Mouse (Mus musculus): Measurements from ENCODE around the gene Esrrg. TPM values are rescaled to one million over a fixed set of nuclear protein-coding genes. Genes with fewer than 3 reads are reported as not detected.

The Esrrg gene
- polyA plus RNA-seq, 1 experiment: 13.9 TPM

DNA sequence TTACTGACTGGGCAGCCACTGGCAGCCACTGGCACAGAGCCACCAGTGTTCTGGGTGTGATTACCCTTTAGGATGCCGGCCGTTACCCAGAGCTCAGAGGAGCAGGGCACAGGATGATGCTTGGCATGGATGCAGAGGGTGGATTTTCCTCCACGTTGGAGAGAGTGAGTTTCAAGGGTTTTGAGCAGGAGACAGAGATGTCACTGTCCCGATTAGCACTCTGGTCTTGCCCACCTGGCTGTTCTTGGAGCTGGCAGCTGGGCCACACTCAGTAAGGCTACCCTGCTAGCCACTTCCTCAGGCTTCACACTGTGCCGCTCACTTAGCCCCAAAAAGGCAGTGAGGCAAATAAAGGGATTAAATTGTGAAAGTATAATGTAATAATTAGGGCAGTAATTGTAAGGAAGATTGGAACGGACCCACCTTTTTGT is 438.1 kb downstream of the Esrrg start:
- no peak for DNase-seq (ENCODE audit: extremely low spot score in 1 of 2, low spot score in 1 of 2)

DNA sequence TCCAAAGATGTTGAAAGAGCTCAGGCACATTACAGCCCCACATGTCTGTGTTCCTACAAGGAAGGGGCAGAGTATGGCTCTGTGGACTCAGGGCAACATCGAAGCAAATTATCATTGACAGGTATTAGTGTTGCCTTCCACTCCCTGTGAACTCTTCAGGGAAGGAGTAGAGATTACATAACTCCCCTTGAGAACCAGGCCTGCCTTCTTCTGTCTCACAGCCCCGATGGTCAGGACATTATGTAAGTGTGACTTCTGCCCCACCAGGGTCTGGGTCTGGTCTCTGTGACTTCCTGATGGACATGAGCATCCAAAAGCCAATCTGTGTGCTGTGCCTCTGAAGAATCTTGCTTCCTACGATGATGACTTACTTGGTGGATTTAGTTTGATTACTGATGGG is 438.6 kb downstream of the Esrrg start:
- DNase-seq (ENCODE audit: extremely low spot score in 1 of 2, low spot score in 1 of 2): no peak

DNA sequence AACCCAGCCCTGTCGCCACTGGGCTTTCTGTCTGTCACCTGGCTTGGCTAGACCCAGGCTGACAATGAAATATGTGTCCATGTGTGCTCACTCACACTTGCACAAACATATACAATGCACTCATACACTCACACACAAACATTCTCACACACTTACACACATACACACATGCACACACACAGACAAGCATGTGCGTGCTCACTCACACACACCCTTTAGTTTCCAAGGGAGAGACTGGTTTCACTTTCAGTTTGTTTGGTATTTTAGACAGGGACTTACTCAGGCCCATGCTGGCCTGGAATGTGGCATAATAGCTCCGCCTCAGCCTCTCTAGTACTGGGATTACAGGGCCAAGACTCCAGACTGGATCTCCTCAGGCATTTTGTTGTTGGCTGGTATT is 447.3 kb downstream of the Esrrg start:
- DNase-seq (ENCODE audit: extremely low spot score in 1 of 2, low spot score in 1 of 2): no peak

DNA sequence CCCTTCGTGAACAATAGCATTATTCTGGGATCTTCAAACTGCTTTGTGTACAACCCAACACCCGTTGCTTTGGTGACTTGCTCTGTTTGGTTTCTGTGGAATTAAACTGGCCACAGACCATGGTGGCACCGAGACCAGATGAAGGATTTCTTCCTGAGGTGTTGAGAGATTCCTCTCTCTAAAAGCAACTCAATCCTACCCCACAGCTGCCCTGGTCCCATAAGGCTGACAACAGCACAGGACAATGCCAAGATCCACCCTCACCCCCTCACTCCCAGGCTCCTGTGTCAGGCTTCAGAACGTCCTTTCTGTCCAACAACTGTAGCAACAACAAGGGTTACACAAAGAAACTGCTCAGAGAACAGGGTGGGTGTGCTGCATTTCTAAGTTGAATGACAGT is 449.3 kb downstream of the Esrrg start:
- no peak for DNase-seq (ENCODE audit: extremely low spot score in 1 of 2, low spot score in 1 of 2)

DNA sequence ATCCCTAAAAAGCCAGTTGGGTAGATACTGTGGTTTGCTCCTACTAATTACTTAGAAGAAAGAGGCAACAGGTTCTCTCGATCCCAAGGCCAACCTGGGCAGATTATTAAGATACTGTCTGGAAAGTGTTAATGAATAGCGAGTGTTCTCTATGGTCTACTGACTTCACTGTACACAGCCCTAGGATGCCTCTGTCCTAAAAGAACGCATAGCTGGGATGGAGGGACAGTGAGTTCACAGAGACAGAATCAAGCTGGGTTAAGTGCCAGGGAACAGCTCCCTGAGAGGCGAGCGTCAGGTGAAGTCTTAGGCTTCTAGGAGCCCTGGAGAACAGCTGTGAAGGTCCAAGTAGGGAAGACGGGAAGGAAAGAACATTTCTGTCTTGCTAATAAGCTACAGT is 450.4 kb downstream of the Esrrg start:
- DNase-seq (ENCODE audit: extremely low spot score in 1 of 2, low spot score in 1 of 2): no peak

DNA sequence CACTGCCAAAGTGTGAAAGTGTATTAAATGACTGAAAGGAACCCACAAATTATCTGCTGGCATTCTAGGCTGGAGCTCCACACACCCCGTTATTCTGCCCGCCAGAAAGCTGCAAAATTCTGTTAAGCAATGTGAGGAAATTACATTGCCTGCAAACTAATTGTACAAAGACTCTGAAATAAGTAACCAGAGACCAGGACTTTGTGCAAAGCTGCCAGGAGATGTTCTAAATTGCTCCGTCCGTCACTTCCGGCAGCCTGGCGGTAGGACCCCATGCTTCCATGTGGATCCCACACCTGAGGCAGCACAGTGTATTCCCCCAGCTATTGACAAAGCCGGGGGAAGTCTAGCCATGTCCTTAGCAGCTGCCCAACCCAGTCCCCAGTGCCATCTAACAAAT is 451.9 kb downstream of the Esrrg start:
- no peak for DNase-seq (ENCODE audit: extremely low spot score in 1 of 2, low spot score in 1 of 2)

DNA sequence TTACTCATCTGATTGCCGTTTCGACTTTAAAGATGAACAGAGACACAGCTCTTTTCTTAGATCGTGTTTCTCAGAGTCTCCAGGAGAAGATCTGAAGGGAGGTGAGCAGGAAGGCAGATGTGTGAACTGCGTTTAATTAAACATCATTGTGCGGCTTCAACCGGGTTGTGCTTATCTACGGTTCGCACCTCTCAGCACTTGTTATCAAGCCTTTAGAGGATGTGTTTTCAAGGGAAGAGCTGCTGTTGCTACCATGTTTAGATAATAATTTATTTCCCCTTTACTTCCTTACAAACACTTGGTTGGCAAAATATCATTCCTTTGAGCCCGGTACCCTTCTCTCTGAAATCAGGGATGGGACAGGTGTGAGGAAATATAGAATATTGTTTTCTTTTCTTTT is 460.2 kb downstream of the Esrrg start:
- DNase-seq (ENCODE audit: extremely low spot score in 1 of 2, low spot score in 1 of 2): no peak

DNA sequence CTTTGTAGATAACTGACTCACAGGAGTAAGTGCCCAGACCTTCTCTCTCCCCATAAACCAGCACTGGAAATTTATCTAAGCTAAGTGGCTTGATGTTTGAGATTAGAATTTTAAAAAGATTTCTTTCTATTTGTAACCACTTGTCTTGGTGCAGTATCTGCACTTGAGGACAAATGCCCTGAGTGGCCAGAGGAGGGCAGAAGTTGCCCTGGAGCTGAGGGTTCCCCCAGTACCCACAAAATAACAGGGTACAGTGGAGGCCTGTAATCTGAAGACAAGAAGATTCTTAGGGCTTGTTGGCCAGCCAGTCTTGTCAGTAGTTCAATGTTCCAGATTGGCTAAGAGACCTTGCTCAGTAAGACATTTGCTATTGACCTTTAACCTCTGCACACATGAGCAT is 461.3 kb downstream of the Esrrg start:
- DNase-seq (ENCODE audit: extremely low spot score in 1 of 2, low spot score in 1 of 2): no peak

DNA sequence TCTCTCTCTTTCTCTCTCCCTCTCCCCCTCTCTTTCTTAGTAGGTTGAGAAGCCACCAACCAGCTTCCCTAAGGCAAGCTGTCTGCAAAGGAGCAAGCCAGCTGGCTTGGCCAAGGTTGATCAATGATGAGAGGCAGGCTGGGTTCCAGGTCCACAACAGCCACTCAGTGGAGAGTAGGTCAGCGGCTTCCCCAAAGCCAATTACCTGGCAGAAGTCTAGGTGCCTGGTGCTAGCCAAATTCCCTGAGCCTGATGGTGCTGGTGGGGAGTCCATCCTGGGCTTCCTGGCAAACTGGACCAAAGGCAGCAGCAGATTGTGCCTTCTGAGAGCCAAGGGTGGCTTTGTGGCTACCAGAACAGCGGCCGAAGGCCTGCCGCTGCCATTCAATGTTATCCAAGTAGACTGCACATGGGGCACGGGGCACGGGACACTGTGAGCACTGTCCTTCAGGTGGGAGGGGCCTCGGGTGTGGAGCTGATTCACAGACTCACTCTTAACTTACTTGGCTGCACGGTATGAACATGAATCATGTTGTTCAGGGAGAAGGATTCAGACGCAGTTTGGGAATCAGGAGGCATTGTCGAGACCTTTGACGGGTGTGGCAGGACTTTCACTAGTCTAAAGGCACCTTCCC is 469.1 kb downstream of the Esrrg start:
- DNase-seq (ENCODE audit: extremely low spot score in 1 of 2, low spot score in 1 of 2): no peak

DNA sequence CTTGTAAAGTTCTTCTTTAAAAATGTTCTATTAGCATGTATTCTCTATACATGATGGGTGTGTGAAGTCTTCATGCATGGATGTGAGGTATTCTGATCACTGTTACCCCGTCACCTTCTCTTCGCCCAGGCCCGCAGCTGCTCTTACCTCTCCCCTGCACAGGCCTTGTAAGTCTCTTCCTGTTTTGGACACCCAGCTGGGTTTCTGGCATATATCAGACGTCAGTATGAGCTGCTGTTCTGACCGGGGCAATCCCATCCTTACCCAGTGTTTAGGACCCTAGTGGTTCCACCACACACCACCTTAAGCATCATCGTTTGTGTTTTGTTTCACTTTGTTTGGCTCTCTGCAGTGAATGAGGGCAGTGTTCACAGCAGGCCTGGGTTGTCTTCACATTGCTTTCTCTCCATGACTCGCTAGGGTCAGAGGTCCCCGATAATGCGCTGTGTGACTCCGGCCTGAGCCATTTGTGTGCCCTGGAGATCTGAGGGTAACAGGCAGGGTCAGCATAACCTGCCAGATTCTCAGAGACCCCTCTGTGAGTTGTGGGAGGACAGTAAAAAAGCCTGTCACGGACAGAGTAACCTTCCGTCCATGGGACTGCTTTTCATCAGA is 471.8 kb downstream of the Esrrg start:
- no peak for DNase-seq (ENCODE audit: extremely low spot score in 1 of 2, low spot score in 1 of 2)

DNA sequence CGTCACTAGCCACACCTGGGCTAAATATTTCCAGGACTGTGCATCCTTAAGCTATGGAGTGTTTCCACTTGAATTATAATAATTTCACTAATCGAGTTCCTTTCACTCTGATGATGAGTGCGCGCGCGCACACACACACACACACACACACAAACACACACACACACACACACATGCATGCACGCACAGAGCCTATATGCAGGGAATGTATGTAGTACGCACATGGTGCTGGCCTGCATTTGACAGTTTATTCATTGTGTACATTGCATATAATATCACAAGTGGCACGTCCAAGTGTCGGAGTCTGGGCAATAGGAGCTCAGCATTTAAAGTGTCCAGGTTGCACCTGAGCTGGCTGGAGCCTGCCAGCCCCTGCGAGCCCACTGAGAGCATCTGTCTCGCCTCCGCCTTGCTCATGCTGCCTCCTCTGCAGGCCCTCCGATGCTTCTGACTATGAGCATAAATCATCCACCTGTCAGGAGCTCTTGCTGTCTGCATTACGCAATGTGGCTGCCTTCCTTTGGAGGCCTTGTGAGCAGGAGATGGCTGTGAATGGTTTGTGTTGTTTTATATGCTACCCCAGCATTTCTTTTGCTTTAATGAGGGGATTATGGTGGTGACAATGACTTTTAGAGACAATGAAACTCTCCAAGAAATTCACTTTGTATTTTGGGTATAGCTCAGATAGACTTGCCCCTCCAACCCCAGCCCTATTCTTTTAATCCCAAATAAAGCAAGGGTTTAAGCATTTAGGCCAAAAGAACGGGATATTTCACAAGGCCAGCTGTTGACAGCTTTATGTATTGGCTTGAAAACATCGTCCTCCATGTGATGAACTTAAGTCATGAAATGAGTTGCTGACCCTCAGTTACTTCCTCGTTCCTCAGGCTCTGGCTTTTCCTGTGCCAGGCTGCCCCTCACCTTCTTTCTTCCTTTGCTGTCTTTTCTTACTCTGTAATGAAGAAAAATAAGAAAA is 474.4 kb downstream of the Esrrg start:
- DNase-seq (ENCODE audit: extremely low spot score in 1 of 2, low spot score in 1 of 2): no peak

DNA sequence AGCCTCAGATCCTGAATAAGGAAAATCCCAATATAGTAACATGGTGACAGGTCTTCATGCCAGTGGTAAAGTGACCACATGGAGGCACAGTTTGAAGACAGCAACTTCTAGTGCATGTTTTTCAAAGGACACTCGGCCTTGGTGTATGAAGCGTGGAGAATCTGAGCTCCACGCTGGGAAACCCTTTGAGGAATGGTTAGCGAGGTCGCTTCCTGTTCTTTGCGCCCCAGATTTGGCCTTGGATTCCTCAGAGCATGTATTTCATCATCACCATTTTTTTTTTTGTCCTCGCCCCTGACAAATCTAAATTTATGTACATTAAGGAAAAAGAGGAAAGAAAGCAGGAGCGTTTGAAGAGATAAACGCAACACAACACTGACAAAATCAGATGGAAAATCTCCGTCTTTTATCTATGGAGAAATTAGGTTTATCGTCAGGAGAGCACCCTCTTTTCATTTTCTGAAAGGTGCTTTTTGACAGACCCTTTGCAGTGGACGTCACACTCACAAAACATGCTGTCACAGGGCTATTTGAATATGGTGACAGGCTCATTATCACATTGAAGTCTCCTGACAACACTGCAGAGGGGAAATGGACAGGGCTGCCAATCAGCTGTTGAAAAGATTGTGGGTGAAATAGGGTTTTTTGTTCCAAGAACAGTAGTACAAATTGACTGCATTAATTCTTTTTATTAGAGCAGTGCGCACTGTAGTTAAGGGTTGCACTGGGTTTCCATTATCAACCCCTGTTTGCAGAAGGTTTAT is 476.7 kb downstream of the Esrrg start:
- DNase-seq (ENCODE audit: extremely low spot score in 1 of 2, low spot score in 1 of 2): no peak

DNA sequence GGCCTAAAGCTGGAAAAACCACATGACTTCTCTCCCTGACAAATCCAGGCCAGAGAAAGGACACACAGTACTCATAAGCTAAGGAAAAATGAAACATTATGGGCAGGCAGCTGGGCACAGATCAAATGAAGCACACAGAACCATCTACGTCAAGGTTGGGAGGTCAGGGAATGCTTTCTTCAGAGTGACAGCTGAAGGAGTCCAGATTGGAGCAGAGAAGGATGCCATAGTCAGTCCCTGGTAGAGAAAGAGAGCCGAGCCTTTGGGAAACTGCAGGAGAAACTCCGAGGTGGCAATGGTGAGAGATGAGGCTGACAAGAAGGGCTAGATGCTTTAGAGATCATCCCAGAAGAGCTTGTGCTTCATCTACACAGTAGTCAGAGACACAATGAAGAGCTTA is 485.1 kb downstream of the Esrrg start:
- DNase-seq (ENCODE audit: extremely low spot score in 1 of 2, low spot score in 1 of 2): no peak

DNA sequence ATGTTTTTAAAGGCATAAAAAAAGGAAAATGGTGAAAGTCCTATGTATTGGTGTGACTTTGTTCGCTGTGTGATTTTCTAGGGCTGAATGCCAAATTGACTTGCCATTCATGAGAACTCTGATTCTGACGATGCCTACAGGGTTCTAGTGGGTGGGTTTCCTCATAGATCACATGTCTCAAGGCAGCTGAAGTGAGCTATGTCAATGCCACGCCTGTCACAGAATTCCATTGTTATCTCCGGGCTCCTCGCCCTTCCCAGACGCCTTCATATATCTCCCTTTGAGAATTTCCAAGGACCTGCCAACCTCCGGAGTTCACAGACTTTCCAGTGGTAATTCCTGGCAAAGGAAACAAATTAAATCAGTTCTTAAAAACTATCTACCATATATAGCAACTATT is 493.2 kb downstream of the Esrrg start:
- no peak for DNase-seq (ENCODE audit: extremely low spot score in 1 of 2, low spot score in 1 of 2)

DNA sequence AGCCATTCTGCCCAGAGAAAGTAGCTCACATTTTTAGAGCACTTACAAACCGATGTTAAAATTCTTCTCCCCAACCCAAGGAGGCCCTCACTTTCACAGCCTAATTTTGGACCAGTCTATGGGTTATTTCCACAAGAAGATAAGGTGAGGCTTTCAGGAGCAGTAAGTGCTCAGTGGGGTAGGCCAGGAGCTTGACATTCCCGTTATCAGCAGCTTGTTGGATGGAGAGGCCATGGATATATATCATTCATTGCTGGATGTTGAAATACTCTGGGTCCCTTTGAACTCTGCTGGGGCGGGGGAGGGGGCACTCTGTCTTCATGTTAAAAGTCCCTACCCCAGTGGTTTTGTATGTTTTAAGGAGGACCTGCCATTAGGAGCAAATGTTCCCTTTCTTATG is 494.6 kb downstream of the Esrrg start:
- no peak for DNase-seq (ENCODE audit: extremely low spot score in 1 of 2, low spot score in 1 of 2)

DNA sequence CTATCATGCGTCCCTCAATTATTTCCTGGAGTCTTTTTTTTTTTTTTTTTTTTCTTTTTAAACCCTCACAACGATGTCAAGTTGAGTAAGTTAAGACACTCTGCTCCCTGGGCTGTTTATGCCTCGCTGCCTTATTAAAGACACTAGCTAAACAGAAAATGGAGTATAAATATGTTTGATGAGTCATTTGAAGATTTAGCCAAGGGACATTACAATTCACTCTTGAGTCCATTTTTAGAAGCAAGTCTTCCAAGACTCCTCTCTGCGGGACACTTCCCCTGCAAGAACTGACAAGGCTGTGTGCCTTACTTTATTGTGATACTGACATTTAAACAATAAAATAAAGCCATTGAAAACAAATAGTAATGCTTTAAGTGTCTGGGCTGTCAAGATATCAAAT is 496.9 kb downstream of the Esrrg start:
- no peak for DNase-seq (ENCODE audit: extremely low spot score in 1 of 2, low spot score in 1 of 2)

DNA sequence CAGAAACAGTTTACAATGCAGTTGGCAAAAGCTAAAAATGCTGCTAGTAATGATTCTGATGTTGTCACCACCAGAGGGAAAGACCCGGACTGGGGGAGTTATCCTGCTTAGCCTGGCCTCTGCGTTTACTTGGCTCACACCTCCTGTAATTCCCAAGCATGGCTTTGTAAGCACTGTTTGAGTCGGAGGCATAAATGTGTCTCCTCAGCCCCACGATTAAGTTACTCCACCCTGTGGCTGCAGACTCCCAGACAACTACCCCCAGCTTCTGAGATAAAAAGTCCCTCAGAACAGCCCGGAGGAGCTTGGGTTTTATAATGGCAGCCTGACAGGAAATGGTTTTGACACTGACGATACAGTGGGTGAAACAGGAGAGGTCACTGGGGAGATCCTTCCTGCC is 499.4 kb downstream of the Esrrg start:
- DNase-seq (ENCODE audit: extremely low spot score in 1 of 2, low spot score in 1 of 2): no peak

DNA sequence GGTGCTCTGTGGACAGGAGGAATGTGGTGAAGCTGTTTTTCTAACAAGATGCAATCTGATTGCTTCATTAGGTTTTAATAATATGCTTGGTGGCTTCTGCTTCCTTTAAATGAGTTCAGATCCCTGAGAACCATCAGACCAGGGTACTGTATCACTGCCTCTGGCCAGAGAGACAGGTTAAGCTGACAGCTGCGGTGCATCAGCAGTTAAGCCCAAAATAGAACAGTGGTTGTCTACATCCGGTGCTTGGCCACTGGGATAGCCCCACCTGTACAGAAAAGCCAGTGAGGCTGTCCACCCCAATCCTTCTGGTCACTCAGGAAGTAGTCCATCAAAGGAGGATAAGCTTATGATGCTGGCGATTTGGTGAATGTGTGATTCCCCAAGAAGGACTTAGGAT is 503.0 kb downstream of the Esrrg start:
- DNase-seq (ENCODE audit: extremely low spot score in 1 of 2, low spot score in 1 of 2): no peak

DNA sequence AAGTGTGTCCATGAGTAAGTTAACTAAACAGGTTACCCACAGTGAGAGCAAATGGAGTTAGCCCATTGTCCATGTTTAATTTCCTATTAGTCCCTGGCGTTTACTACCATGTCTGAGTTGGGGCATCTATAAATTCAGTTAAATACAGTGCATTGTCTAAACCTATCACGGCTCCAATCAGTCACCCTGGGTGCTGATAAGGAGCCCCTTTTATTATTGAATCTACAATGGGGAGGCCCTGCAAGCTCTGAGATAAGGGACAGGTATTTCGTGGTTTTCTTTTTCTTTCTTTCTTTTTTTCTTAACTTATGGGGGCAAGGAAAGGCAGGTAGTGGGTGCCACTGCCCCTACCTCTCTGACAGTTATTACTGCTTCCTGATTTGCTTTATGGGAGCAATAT is 504.6 kb downstream of the Esrrg start:
- no peak for DNase-seq (ENCODE audit: extremely low spot score in 1 of 2, low spot score in 1 of 2)

DNA sequence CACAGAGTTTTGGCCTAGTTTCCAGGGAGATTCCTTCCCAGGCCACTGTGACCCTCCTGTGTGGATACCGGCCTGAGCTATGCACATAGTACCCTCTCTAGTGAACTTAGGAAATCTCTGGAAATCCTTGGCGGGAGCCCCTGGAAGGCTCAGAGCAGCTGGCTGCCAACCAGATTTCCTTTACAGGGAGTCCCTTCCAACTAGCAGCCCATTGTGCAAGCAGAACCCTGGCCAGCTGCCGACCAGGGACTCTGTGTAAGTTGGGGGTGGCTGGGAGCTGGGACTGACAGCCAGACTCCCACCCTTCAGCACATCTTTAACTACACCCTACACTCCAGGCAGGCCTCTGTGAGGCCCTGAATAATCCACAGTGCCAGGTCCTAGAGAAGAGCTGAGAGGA is 509.5 kb downstream of the Esrrg start:
- DNase-seq (ENCODE audit: extremely low spot score in 1 of 2, low spot score in 1 of 2): peak; percentile 28 to 69

DNA sequence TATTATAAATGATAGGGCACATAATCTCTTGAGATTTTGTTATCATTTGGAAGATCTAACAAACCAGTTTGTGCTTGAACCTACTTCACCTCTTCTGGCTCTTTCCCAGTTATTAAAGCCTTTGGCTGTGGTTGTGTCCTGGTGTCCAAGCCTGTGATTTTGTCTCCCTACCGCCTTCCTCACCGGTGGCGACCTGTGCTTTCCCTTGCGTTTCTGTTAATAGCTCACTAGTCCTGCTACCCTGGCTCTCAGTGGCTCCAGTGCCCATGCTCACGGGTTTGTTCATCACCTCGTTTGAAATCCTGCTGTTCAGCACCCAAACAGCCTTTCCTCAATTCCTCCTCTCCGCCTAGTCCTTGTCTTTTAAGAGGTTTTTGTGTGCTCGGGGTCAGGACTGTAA is 511.2 kb downstream of the Esrrg start:
- no peak for DNase-seq (ENCODE audit: extremely low spot score in 1 of 2, low spot score in 1 of 2)

Measured in frontal cortex, adult 2 months (tissue).